Mouse (Mus musculus): ENCODE measurements around the gene Spag6l. TPM values are rescaled to one million over a fixed set of nuclear protein-coding genes. Genes with fewer than 3 reads are reported as not detected.

Gene Spag6l
- total RNA-seq (2014; rRNA removed) (19.2 and 27.4 TPM in 2 replicates), polyA plus RNA-seq (2015; fragmentation: Nextera tagmentation; extraction: Ambion mirVana) (15.5 and 20.5 TPM in 2 replicates)

- DNase-seq (peak; percentile 87), ATAC-seq (peak; percentile 98)
- Histone ChIP-seq H3K4me3 (ENCODE audit: low read depth, low read length) (peak within 1 kb of the TSS; percentile 57), H3K27ac (ENCODE audit: low read depth, low read length) (0 out of 2 replicates have a peak within 1 kb of the TSS, but pooled peaks have one; percentile 21), H3K27me3 (ENCODE audit: insufficient read depth, low read length) (no peaks in the 10 kb centered on the region), H3K4me1 (ENCODE audit: insufficient read depth) (no peaks in the 10 kb centered on the region), H3K9ac (peak within 1 kb of the TSS; percentile 63), H3K4me2 (ENCODE audit: low read depth) (peak within 1 kb of the TSS; percentile 76), H3K36me3 (ENCODE audit: insufficient read depth) (no peaks in the 10 kb centered on the region), H3K9me3 (ENCODE audit: low read length) (no peaks in the 10 kb centered on the region)
- peak; percentile 68 for TF ChIP-seq CTCF (IDR thresholded peaks at IDR 0.05; ENCODE audit: low read depth)
- WGBS, result 7% methylated on average over 33 of the region's 33 CpGs
Observed at GRCm38 (mm10) chr16:16828757-16829615, at the start of gene Spag6l. Gene Spag6l, minus strand, starts transcription at chr16:16829456.

GRCm38 (mm10) chr16:16879025-16879424, 49.8 kb upstream of the Spag6l start:
- Histone ChIP-seq H3K9ac (no peak overlapping the region), H3K27ac (ENCODE audit: low read depth, low read length) (no peak overlapping the region), H3K9me3 (ENCODE audit: low read length) (0 out of 2 replicates have a peak, but pooled peaks cover 6% of the 10 kb centered on the region), H3K4me2 (ENCODE audit: low read depth) (no peak overlapping the region), H3K4me1 (ENCODE audit: insufficient read depth) (no peaks in the 10 kb centered on the region), H3K4me3 (ENCODE audit: low read depth, low read length) (no peak overlapping the region), H3K36me3 (ENCODE audit: insufficient read depth) (peaks cover 77% of the 10 kb centered on the region), H3K27me3 (ENCODE audit: insufficient read depth, low read length) (no peaks in the 10 kb centered on the region)
- DNase-seq (no peak), ATAC-seq (no peak)
- WGBS, result 92% methylated on average over 5 of the region's 5 CpGs
- TF ChIP-seq CTCF (IDR thresholded peaks at IDR 0.05; ENCODE audit: low read depth), result no peak

GRCm38 (mm10) chr16:16870617-16871331, 41.5 kb upstream of the Spag6l start, which contains the start of the genes Top3b and Vpreb1:
Gene Top3b, plus strand, starts transcription at chr16:16870736.
Gene Vpreb1, minus strand, starts transcription at chr16:16870843.
- ATAC-seq (peak; percentile 98), DNase-seq (peak; percentile 98)
- Histone ChIP-seq H3K4me2 (ENCODE audit: low read depth) (peak within 1 kb of the TSS; percentile 78), H3K4me1 (ENCODE audit: insufficient read depth) (peaks cover 7% of the 10 kb centered on the region; the same call in 1 of the 2 replicates), H3K9me3 (ENCODE audit: low read length) (no peaks in the 10 kb centered on the region), H3K4me3 (ENCODE audit: low read depth, low read length) (peak within 1 kb of the TSS; percentile 79), H3K9ac (peak within 1 kb of the TSS; percentile 84), H3K27me3 (ENCODE audit: insufficient read depth, low read length) (no peaks in the 10 kb centered on the region), H3K27ac (ENCODE audit: low read depth, low read length) (peak within 1 kb of the TSS; percentile 92), H3K36me3 (ENCODE audit: insufficient read depth) (0 out of 2 replicates have a peak, but pooled peaks cover 4% of the 10 kb centered on the region)
- peak; percentile 66 for TF ChIP-seq CTCF (IDR thresholded peaks at IDR 0.05; ENCODE audit: low read depth)
- WGBS, result under 1% methylated on average over 49 of the region's 49 CpGs

- 33% methylated on average over 7 of the region's 7 CpGs for WGBS
- H3K4me3 ChIP-seq (ENCODE audit: low read depth, low read length), result peak overlapping the region; percentile 79
- ATAC-seq, result peak; percentile 32
- peak overlapping the region; percentile 92 for H3K27ac ChIP-seq (ENCODE audit: low read depth, low read length)
- peak overlapping the region; percentile 78 for H3K4me2 ChIP-seq (ENCODE audit: low read depth)
- TF ChIP-seq CTCF (IDR thresholded peaks at IDR 0.05; ENCODE audit: low read depth), result no peak
- no peaks in the 10 kb centered on the region for H3K27me3 ChIP-seq (ENCODE audit: insufficient read depth, low read length)
- 0 out of 2 replicates have a peak, but pooled peaks cover 4% of the 10 kb centered on the region for H3K36me3 ChIP-seq (ENCODE audit: insufficient read depth)
- peak overlapping the region; percentile 84 for H3K9ac ChIP-seq
- peaks cover 7% of the 10 kb centered on the region; the same call in 1 of the 2 replicates for H3K4me1 ChIP-seq (ENCODE audit: insufficient read depth)
- H3K9me3 ChIP-seq (ENCODE audit: low read length), result no peaks in the 10 kb centered on the region
- no peak for DNase-seq
Observed at GRCm38 (mm10) chr16:16870241-16870616, 41.0 kb upstream of the Spag6l start.

- ATAC-seq, result no peak
- no peaks in the 10 kb centered on the region for H3K36me3 ChIP-seq (ENCODE audit: insufficient read depth)
- H3K4me1 ChIP-seq (ENCODE audit: insufficient read depth), result no peaks in the 10 kb centered on the region
- no peak overlapping the region for H3K4me2 ChIP-seq (ENCODE audit: low read depth)
- no peak overlapping the region for H3K27ac ChIP-seq (ENCODE audit: low read depth, low read length)
- 58% methylated on average over 4 of the region's 5 CpGs for WGBS
- no peak for DNase-seq
- H3K9ac ChIP-seq, result no peak overlapping the region
- H3K9me3 ChIP-seq (ENCODE audit: low read length), result no peaks in the 10 kb centered on the region
- H3K27me3 ChIP-seq (ENCODE audit: insufficient read depth, low read length), result no peaks in the 10 kb centered on the region
- no peak for TF ChIP-seq CTCF (IDR thresholded peaks at IDR 0.05; ENCODE audit: low read depth)
- no peak overlapping the region for H3K4me3 ChIP-seq (ENCODE audit: low read depth, low read length)
Observed at GRCm38 (mm10) chr16:16865696-16866561, 36.7 kb upstream of the Spag6l start.

GRCm38 (mm10) chr16:16865217-16865616, 36.0 kb upstream of the Spag6l start:
- no peak for TF ChIP-seq CTCF (IDR thresholded peaks at IDR 0.05; ENCODE audit: low read depth)
- Histone ChIP-seq H3K9ac (no peak overlapping the region), H3K27ac (ENCODE audit: low read depth, low read length) (no peak overlapping the region), H3K27me3 (ENCODE audit: insufficient read depth, low read length) (no peaks in the 10 kb centered on the region), H3K4me3 (ENCODE audit: low read depth, low read length) (no peak overlapping the region), H3K4me2 (ENCODE audit: low read depth) (no peak overlapping the region), H3K36me3 (ENCODE audit: insufficient read depth) (no peaks in the 10 kb centered on the region), H3K4me1 (ENCODE audit: insufficient read depth) (no peaks in the 10 kb centered on the region), H3K9me3 (ENCODE audit: low read length) (no peaks in the 10 kb centered on the region)
- DNase-seq (no peak), ATAC-seq (no peak)
